Mouse (Mus musculus): ENCODE data around the gene Cdc42se2.

The Cdc42se2 gene

DNA sequence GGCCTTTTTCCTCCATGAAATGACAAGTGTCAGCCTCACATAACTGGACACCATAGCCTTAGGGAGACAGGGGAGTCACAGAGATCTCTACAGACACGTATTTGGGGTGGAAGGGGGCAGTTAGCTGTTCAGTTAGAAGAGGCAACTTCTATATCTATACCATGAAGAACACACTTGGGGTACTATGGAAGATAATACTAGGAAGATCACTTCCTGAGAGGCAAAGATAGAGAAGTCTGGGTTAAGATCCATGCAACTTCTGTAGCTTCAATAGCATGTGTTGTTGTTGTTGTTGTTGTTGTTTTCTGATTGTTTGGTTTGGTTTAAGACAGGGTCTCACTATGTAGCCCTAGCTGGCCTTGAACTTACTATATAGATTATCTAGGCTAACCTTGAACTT lies 5.7 kb upstream of the Cdc42se2 start:
- in situ Hi-C loops (cut with MboI, MseI) = no loop called here

DNA sequence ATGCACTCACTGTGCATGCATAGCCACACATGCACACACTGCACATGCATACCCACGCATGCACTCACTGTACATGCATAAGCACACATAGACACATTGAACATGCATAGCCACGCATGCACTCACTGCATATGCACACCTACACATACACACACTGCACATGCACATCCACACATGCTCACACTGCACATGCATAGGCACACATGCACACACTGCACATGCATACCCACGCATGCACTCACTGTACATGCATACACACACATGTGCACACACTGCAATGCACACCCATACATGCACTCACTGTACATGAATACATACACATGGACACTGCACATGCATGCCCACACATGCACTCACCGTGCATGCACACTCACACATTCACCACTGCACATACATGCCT lies 4.0 kb upstream of the Cdc42se2 start:
- in situ Hi-C loops (cut with MboI, MseI) = no loop called here

DNA sequence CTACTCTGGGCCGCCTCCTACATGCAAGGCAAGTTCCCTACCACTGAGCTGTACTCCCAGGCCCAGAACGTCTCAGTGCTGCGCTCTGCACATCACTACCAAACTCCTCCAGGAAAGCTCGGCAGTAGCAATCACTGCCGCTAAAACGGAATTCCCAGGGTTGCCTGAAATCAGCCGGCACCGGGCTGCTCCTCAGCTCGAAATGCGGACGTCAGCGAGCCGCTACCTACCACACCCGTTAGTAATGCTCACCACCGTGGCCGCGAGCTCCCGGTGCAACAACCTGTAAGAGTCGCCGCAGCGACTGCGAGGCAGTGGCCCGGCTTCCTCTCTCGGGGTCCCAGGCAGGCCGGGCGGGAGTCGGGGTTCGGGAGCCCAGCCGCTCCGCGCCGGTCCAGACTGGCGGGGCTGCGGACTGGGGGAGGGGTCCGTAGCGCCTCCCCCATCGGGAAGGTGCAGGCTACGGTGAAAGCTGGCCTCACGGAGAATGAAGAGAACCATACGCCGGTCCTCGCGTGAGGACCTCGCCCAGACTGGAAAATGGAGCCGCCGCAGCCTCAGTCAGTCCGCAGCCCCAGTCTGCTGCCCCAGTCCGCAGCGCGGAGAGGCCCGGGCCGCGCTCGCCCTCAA lies 502 bp downstream of the Cdc42se2 start:
- in situ Hi-C loops (cut with MboI, MseI) = no loop called here

DNA sequence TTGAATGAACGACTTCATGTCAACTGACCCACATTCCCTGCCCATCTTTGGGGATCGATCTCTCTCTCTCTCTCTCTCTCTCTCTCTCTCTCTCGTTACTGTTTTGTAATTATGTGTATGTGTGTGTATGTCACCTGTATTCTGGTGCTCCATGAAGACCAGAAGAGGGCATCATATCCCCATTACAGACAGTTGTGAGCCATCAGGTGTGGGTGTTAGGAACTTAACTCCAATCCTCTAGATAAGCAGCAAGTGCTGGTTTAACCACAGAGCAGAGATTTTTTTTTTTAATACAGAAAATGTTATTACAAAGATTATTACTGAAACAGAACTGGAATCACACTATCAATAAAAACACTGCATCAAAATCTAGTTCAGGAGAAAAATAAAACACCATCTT lies 1.9 kb downstream of the Cdc42se2 start:
- in situ Hi-C loops (cut with MboI, MseI) = no loop called here

DNA sequence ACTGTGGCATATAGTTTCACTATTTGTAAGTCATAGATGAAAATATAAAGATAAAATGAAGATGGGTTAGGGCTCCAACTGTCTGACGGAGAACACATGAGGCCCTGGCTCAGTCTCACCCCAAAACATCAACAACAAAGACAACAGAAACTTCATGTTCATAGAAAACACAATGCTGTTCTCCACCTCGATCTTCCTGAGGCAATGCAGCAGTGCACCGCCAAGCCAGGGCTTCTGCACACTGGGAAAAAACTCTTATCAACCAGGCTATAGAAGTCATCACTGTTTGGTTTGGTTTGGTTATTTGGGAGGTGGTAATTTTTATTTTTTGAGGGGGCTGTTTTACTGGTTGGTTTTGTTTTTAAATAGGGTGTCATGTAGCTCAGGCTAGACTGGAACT lies 3.0 kb downstream of the Cdc42se2 start:
- in situ Hi-C loops (cut with MboI, MseI) = no loop called here

DNA sequence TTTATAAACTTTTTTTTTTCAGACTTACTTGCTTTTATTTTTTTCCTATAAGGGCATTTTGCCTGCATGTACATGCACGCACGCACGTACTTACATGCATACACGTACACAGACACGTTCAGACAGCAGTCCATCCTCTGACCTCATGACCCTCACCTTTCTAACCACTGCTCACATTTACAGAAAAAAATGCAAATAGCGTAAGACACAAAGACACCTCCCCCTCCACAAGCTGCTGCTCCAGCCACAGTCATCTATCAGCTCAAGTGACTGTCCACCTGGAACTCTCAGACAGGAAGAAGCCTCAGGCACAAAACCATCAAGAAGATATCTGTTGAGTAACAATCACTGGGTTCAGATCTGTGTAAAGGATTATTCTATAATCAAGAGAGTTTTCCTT lies 5.2 kb downstream of the Cdc42se2 start:
- in situ Hi-C loops (cut with MboI, MseI) = no loop called here

GRCm38 (mm10) chr11:54779946-54780345 lies 7.5 kb downstream of the Cdc42se2 start:
- in situ Hi-C loops (cut with MboI, MseI) = no loop called here

GRCm38 (mm10) chr11:54778131-54778844 lies 9.2 kb downstream of the Cdc42se2 start:
- in situ Hi-C loops (cut with MboI, MseI) = no loop called here

DNA sequence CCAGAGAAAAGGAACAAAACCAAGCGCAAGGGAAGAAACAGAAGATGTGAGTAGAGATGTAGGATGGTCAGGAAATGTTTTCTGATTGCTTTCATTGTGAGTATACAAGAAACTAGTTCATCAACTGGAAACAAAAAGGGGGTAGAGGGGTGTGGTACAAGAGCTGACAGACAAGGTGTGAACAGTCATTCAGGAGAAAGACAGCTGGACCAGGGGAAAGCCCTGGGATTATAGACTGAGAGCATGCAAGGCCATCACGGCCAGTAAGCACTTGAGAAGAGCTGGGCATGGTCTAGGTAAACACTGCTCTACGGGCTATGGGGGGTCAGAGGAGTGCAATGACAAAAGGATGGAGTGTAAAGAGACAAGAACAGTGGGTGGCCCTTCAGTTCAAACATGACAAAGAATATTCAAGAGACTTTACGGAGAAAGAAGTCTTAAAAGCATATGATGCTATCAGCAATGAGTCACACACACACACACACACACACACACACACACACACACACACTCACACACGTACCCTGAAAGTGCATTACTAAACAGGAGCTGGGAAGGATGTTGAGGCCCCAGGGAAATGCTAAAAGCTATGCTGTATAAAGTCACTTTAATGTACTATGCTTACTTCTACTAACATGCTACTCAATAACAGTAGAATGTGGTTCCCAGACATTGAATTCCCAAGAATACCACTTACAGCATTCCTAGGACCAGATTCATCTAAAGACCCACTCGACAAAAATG lies 9.9 kb downstream of the Cdc42se2 start:
- in situ Hi-C loops (cut with MboI, MseI) = no loop called here

DNA sequence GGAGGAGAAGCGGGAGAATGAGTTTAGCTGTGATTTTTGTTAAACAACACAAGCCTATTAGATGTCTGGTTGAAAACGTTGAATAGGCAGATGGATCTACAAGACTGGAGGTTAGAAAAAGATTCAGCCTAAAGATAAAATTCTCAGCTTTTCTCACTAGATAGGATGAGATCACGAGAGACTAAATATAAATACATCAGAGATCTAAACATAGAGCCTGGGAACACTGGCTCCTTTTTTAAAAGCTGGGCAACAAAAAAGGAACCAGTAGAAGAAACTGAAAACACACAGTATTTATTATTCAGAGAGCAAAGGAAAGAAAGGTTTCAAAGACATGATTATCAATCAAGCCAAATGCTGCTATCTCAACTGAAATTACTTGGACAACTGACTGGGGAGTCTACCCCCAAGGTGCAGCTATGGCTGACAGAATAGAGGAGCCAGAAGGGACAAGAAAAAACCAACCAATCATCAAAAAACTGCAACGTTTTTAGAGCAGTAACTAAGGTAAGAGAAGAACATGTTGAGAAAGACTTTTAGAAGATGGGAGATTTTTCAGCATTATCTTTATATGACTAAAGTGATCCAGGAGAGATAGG lies 10.6 kb downstream of the Cdc42se2 start:
- in situ Hi-C loops (cut with MboI, MseI) = no loop called here

DNA sequence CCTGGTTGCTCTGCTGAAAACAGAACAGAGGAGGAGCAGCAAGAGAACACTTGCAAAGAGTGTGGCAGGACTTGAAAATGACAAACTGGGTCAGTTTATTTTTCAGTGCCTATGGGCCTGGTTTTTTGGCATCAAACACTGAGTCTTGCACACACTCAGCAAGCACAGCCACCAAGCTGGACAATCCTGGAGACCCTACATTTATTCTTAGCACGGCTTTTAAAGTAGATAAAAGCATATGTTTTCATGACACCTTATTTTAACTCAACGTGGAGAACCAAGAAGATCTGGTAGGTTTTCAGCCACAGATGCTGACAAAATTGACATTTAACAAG lies 11.1 kb downstream of the Cdc42se2 start:
- in situ Hi-C loops (cut with MboI, MseI) = no loop called here

DNA sequence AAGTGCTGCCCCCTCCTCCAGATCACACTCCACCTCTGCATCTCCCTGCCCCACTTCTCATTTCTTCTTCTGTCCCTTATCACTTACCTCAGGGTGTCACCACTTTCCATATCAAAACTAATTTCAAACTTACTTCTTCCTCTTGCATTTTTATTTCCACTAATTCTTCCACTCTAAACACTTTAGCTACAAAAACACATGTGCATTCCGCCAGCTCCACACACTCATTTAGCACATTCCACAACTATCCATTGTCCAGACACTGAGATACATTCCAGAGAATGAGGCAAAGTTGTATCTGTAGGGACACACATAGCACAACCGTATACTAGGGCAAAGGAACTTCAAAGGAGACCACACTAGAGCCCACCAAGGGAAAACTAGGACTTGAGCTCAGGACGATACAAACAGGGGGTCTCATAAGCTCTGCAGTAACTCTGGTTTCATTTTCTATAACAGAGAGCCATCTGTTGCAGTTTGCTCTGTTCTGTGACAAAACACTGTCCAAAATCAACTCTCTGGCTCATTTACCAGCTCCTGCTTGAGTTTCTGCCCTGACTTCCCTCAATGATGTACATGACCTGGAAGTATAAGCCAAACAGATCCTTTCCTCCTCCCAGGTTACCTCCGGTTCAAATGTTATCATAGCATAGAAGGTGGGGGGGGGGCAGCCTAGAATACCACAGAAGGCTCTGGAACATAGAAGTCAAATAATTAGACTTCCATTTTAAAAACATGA lies 11.7 kb downstream of the Cdc42se2 start:
- in situ Hi-C loops (cut with MboI, MseI) = no loop called here

- in situ Hi-C loops (cut with MboI, MseI) = no loop called here
These were observed 13.0 kb downstream of the Cdc42se2 start for GRCm38 (mm10) chr11:54774282-54775078.

DNA sequence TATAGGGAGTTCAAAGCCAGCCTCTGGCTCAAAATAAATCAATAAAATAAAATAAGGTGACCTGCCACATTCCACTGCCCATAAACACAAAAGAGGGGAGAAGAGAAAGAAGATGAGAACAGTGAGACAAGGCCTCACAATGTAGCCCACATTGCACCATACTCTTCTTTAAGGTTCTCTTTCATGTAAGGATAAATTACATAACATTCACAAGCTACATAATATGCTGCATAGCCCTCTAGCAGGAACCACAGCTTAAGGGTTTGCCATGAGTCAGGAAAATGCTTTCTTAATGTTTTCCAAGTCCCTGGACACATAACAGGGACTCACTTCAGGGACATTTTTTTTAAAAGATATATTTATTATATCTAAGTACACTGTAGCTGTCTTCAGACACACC lies 15.9 kb downstream of the Cdc42se2 start:
- in situ Hi-C loops (cut with MboI, MseI) = no loop called here

- in situ Hi-C loops (cut with MboI, MseI) = no loop called here
These were observed 17.6 kb downstream of the Cdc42se2 start for GRCm38 (mm10) chr11:54769843-54770242.

- in situ Hi-C loops (cut with MboI, MseI) = no loop called here
These were observed 19.3 kb downstream of the Cdc42se2 start for GRCm38 (mm10) chr11:54768116-54768690.

GRCm38 (mm10) chr11:54764759-54765158 lies 22.7 kb downstream of the Cdc42se2 start:
- in situ Hi-C loops (cut with MboI, MseI) = no loop called here

GRCm38 (mm10) chr11:54764026-54764425 lies 23.4 kb downstream of the Cdc42se2 start:
- in situ Hi-C loops (cut with MboI, MseI) = no loop called here

GRCm38 (mm10) chr11:54762735-54763134 lies 24.7 kb downstream of the Cdc42se2 start:
- in situ Hi-C loops (cut with MboI, MseI) = no loop called here

DNA sequence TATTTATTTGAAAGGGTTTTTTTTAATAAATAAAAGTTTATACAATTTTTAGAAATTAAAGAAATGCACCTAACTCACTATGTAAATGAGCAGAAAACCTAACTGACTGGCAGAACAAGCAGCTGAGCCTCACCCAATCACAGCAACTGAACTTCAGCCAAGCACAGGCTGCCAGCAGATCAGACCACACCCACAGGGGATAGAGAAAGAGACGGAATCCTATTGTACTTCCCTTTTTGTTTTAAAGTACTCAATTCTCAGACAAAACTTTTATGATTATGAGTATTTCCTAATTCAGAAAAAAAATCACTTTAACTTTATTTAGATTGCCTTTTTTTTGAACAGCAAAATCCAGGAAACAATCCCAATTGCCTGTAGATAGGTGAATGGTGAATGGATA lies 29.5 kb downstream of the Cdc42se2 start:
- in situ Hi-C loops (cut with MboI, MseI) = no loop called here
